Comparison of ENCODE assay signal across 9 mouse cellular contexts in the genomic region with DNA sequence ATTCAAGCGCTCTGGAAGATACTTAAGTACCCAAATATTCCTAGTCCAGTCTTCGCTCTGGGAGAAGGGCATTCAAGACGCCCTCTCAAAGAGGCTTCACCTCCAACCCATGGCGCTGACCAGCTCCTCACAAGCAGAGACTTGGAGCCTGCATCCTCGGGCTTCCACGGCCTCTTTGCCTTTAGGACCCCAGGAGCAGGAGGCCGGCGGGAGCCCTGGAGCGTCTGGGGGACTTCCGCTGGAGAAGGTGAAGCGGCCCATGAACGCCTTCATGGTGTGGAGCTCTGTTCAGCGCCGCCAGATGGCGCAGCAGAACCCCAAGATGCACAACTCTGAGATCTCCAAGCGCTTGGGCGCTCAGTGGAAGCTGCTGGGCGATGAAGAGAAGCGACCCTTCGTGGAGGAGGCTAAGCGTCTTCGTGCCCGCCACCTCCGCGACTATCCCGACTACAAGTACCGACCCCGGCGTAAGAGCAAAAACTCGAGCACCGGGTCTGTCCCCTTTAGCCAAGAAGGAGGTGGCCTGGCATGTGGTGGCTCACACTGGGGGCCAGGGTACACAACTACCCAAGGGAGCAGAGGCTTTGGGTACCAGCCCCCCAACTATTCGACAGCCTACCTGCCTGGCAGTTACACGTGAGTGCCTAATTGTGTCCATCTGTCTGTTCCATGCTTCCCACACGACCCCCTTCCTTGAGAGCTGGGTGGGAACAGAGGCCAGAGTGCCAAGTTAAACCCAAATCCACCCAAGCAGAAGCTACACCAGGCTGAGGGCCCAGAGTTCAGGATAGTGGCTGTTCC. TPM values are rescaled to one million over a fixed set of nuclear protein-coding genes. Genes with fewer than 3 reads are reported as not detected.
DNase-seq lines count a peak whose midpoint lies in the region; ATAC-seq and TF ChIP-seq lines count a peak whose summit lies in the region.
"Had no signal": no experiment of that assay in that cellular context is flagged by ENCODE, and none has a peak within 500 bp of the region (broad histone marks: within the 10 kb centered on the region; RNA-seq: fewer than 3 reads in every experiment).

Gene Sox15, plus strand, starts transcription at position 51 of the 801 bp plus-strand sequence.

- peaks cover 41% of the 10 kb centered on the region for H3K36me3 ChIP-seq in hindbrain, postnatal 0 days (ENCODE audit: insufficient read depth, low read length)
- peaks cover 44% of the 10 kb centered on the region for H3K36me3 ChIP-seq in limb, embryonic 11.5 days (ENCODE audit: control insufficient read depth, insufficient read depth, low read length)
- H3K36me3 ChIP-seq in midbrain, embryonic 11.5 days (ENCODE audit: control insufficient read depth, insufficient read depth, low read length) = peaks cover 33% of the 10 kb centered on the region
- H3K36me3 ChIP-seq in splenic B cell, adult 2 months (ENCODE audit: control insufficient read depth, insufficient read depth, low read length, poor library complexity, severe bottlenecking) = peaks cover 11% of the 10 kb centered on the region

- H3K9ac ChIP-seq in hindbrain, postnatal 0 days (replicated peaks; ENCODE audit: low read length) = no peak within 1 kb of the TSS
- 0 out of 2 replicates have a peak within 1 kb of the TSS, but pooled peaks have one; percentile 18 for H3K9ac ChIP-seq in limb, embryonic 11.5 days (ENCODE audit: low read length)
- no peak within 1 kb of the TSS for H3K9ac ChIP-seq in midbrain, embryonic 11.5 days (ENCODE audit: low read length)

- H3K9me3 ChIP-seq in hindbrain, postnatal 0 days (ENCODE audit: low read length) = no peaks in the 10 kb centered on the region
- no peaks in the 10 kb centered on the region for H3K9me3 ChIP-seq in limb, embryonic 11.5 days (ENCODE audit: control insufficient read depth, low read length)
- H3K9me3 ChIP-seq in midbrain, embryonic 11.5 days (ENCODE audit: control insufficient read depth, low read length) = no peaks in the 10 kb centered on the region
- H3K9me3 ChIP-seq: G1E had no signal

- H3K4me2 ChIP-seq in hindbrain, postnatal 0 days (ENCODE audit: low read depth, low read length) = peak within 1 kb of the TSS; percentile 36; the same call in 1 of the 2 replicates
- H3K4me2 ChIP-seq in limb, embryonic 11.5 days (ENCODE audit: low read depth, severe bottlenecking) = peak within 1 kb of the TSS; percentile 12; the same call in 1 of the 2 replicates
- no peak within 1 kb of the TSS for H3K4me2 ChIP-seq in midbrain, embryonic 11.5 days

- peak; percentile 82 for DNase-seq in layer of hippocampus, adult 11-12 months (ENCODE audit: low spot score)
- DNase-seq in layer of hippocampus, adult 9-10 months (ENCODE audit: low spot score) = no peak
- peak; percentile 81 to 86 for DNase-seq in cerebellum, postnatal 25 days
- DNase-seq in frontal cortex, postnatal 36 days (ENCODE audit: low spot score in 2 of 2) = peak; percentile 64 to 75
- peak; percentile 87 for DNase-seq in hindbrain, postnatal 0 days (ENCODE audit: low spot score)
- DNase-seq in limb, embryonic 11.5 days (ENCODE audit: low spot score) = peak; percentile 86
- DNase-seq in midbrain, embryonic 11.5 days (ENCODE audit: low spot score, missing footprints) = peak; percentile 97
- peak; percentile 72 for DNase-seq in splenic B cell, adult 2 months (ENCODE audit: low read depth, low spot score)

- H3K27ac ChIP-seq in hindbrain, postnatal 0 days = no peak within 1 kb of the TSS
- H3K27ac ChIP-seq in limb, embryonic 11.5 days (replicated peaks; ENCODE audit: low read depth, low read length) = peak within 1 kb of the TSS; percentile 65
- H3K27ac ChIP-seq in midbrain, embryonic 11.5 days (ENCODE audit: low read depth, low read length) = no peak within 1 kb of the TSS

- 20% methylated on average over 34 of the region's 34 CpGs for WGBS in hindbrain, postnatal 0 days
- WGBS in limb, embryonic 11.5 days = 26% methylated on average over 34 of the region's 34 CpGs
- 22% methylated on average over 34 of the region's 34 CpGs for WGBS in midbrain, embryonic 11.5 days

- H3K4me3 ChIP-seq in hindbrain, postnatal 0 days (ENCODE audit: low read length) = no peak within 1 kb of the TSS
- H3K4me3 ChIP-seq in limb, embryonic 11.5 days (ENCODE audit: low read depth, low read length) = peak within 1 kb of the TSS; percentile 1; the same call in 1 of the 2 replicates
- no peak within 1 kb of the TSS for H3K4me3 ChIP-seq in midbrain, embryonic 11.5 days (ENCODE audit: low read depth, low read length)

- H3K27me3 ChIP-seq in hindbrain, postnatal 0 days (ENCODE audit: insufficient read depth, low read length) = no peaks in the 10 kb centered on the region
- H3K27me3 ChIP-seq in limb, embryonic 11.5 days (ENCODE audit: control insufficient read depth, insufficient read depth, low read length) = no peaks in the 10 kb centered on the region
- no peaks in the 10 kb centered on the region for H3K27me3 ChIP-seq in midbrain, embryonic 11.5 days (ENCODE audit: control insufficient read depth, insufficient read depth, low read length)
- no peaks in the 10 kb centered on the region for H3K27me3 ChIP-seq in splenic B cell, adult 2 months (ENCODE audit: control insufficient read depth, insufficient read depth, low read length, poor library complexity, severe bottlenecking)

- peak; percentile 89 for TF ChIP-seq CTCF in hindbrain, postnatal 0 days (IDR thresholded peaks at IDR 0.05; ENCODE audit: low read depth)

- ATAC-seq in hindbrain, postnatal 0 days = peak; percentile 67
- peak; percentile 65; the same call in 1 of the 2 replicates for ATAC-seq in limb, embryonic 11.5 days (ENCODE audit: insufficient number of reproducible peaks, low FRiP score, low TSS enrichment, low read depth)
- peak; percentile 65; the same call in 1 of the 2 replicates for ATAC-seq in midbrain, embryonic 11.5 days (ENCODE audit: low FRiP score)

- H3K4me1 ChIP-seq in hindbrain, postnatal 0 days (ENCODE audit: insufficient read depth, low read length) = no peaks in the 10 kb centered on the region
- H3K4me1 ChIP-seq in limb, embryonic 11.5 days (ENCODE audit: control insufficient read depth, insufficient read depth, low read length) = peaks cover 19% of the 10 kb centered on the region
- H3K4me1 ChIP-seq in midbrain, embryonic 11.5 days (ENCODE audit: control insufficient read depth, insufficient read depth, low read length) = 0 out of 2 replicates have a peak, but pooled peaks cover 4% of the 10 kb centered on the region

RNA-seq across cellular contexts. Expression of gene Sox15, which starts in this region (rescaled TPM):
- total RNA-seq in hindbrain, postnatal 0 days (2014; rRNA removed) = not detected in 2 replicates
- polyA plus RNA-seq in hindbrain, postnatal 0 days (2015; fragmentation: Nextera tagmentation; extraction: Ambion mirVana) = 0.35 and 0.40 TPM in 2 replicates
- polyA plus RNA-seq in limb, embryonic 11.5 days (2014; fragmentation: Nextera tagmentation; extraction: Ambion mirVana) = 0.17 TPM in 1 of 2 replicates, not detected in the other
- 0.16 TPM in 1 of 2 replicates, not detected in the other for polyA plus RNA-seq in midbrain, embryonic 11.5 days (2014; fragmentation: Nextera tagmentation; extraction: Ambion mirVana)
- total RNA-seq: G1E had no signal

Comparison
In these comparisons a context has a peak if more than half of its experiments do, and no peak if none do; other contexts are left out.
1. Peak in DNase-seq, ATAC-seq and H3K4me2 ChIP-seq in hindbrain, postnatal 0 days; RNA of the gene not detected or under 1 TPM.
2. Peak in DNase-seq, ATAC-seq, H3K4me3 ChIP-seq, H3K27ac ChIP-seq, H3K9ac ChIP-seq and H3K4me2 ChIP-seq in limb, embryonic 11.5 days; RNA of the gene not detected or under 1 TPM.
3. Peak in DNase-seq and ATAC-seq in midbrain, embryonic 11.5 days; RNA of the gene not detected or under 1 TPM.